Comparison of ENCODE assay signal across 17 mouse cellular contexts in genomic region chr13:83201931-83202671, GRCm38 (mm10).
"Had no signal": no experiment of that assay in that cellular context is flagged by ENCODE, and none has a peak within 500 bp of the region (broad histone marks: within the 10 kb centered on the region; RNA-seq: fewer than 3 reads in every experiment).

No protein-coding gene starts in this region.

- H3K27ac ChIP-seq: kidney, embryonic 15.5 days; limb, embryonic 12.5 days; limb, embryonic 15.5 days; liver, embryonic 14.5 days; macrophage; midbrain, embryonic 12.5 days; midbrain, embryonic 15.5 days had no signal

- H3K4me1 ChIP-seq: kidney, embryonic 15.5 days; limb, embryonic 12.5 days; limb, embryonic 15.5 days; midbrain, embryonic 12.5 days; midbrain, embryonic 15.5 days had no signal

- DNase-seq: kidney, adult 2 months; kidney, postnatal 14 days; kidney, postnatal 4 days; left cerebral cortex, postnatal 4 days; liver, postnatal 0 days; lung, postnatal 14 days; thymus, adult 18-20 months; thymus, postnatal 36 days had no signal

- H3K9me3 ChIP-seq: kidney, embryonic 15.5 days; limb, embryonic 12.5 days; limb, embryonic 15.5 days; midbrain, embryonic 12.5 days; midbrain, embryonic 15.5 days had no signal

- ATAC-seq: intestine, postnatal 0 days; liver, postnatal 0 days; midbrain, embryonic 15.5 days had no signal

- H3K4me3 ChIP-seq: kidney, embryonic 15.5 days; limb, embryonic 12.5 days; limb, embryonic 15.5 days; midbrain, embryonic 12.5 days; midbrain, embryonic 15.5 days had no signal

- H3K9ac ChIP-seq: kidney, embryonic 15.5 days; limb, embryonic 12.5 days; limb, embryonic 15.5 days; liver, embryonic 14.5 days; liver, postnatal 0 days; midbrain, embryonic 12.5 days; midbrain, embryonic 15.5 days had no signal

- H3K4me2 ChIP-seq: kidney, embryonic 15.5 days; limb, embryonic 12.5 days; limb, embryonic 15.5 days; liver, embryonic 11.5 days; midbrain, embryonic 12.5 days; midbrain, embryonic 15.5 days had no signal

- H3K36me3 ChIP-seq: kidney, embryonic 15.5 days; limb, embryonic 12.5 days; limb, embryonic 15.5 days; midbrain, embryonic 12.5 days; midbrain, embryonic 15.5 days had no signal

- H3K27me3 ChIP-seq: kidney, embryonic 15.5 days; limb, embryonic 12.5 days; limb, embryonic 15.5 days; midbrain, embryonic 12.5 days; midbrain, embryonic 15.5 days had no signal
